Mouse (Mus musculus) C2C12 (cell line): Measurements from ENCODE around the gene Uxs1.

Experiments
- CTCF ChIP-seq: IDR thresholded peaks from one replicate; pipeline ENCODE4 v1.5.1; 2011; ENCODE audit not compliant: control insufficient read depth, insufficient read depth, insufficient read length
- MAX ChIP-seq: IDR thresholded peaks from one replicate; pipeline ENCODE4 v1.6.1; 2011; ENCODE audit warnings: mild to moderate bottlenecking, control low read depth
- MYOD1 ChIP-seq: IDR thresholded peaks from one replicate; pipeline ENCODE4 v1.6.1; 2011; ENCODE audit warnings: low read depth; ENCODE audit not compliant: control insufficient read depth, insufficient read length
- MYOG ChIP-seq: IDR thresholded peaks from one replicate; pipeline ENCODE4 v1.6.1; 2011; ENCODE audit not compliant: control insufficient read depth, insufficient read length; ENCODE audit errors: extremely low read depth
- USF1 ChIP-seq: IDR thresholded peaks from one replicate; pipeline ENCODE4 v1.6.1; 2011; ENCODE audit warnings: low read depth, mild to moderate bottlenecking, control low read depth, moderate library complexity

GRCm38 (mm10) chr1:43698577-43699000 is 129.0 kb downstream of the Uxs1 start:
- TF ChIP-seq CTCF (no peak), USF1 (no peak), MAX (no peak), MYOG (no peak), MYOD1 (no peak)
